Mouse (Mus musculus) CH12.LX (cell line): ENCODE results near the gene Gin1. TPM values are rescaled to one million over a fixed set of nuclear protein-coding genes. Genes with fewer than 3 reads are reported as not detected.

ENCODE experiments used
- DNase-seq: peaks from one replicate; pipeline ENCODE4 v3.0.0-alpha.2; 2013; ENCODE audit errors: extremely low read depth
- H3K27ac ChIP-seq: 2 replicates; pipeline ENCODE4 v1.5.1; 2012; ENCODE audit warnings: low read depth, mild to moderate bottlenecking, control low read depth, moderate library complexity; ENCODE audit not compliant: insufficient read depth
- H3K27me3 ChIP-seq: replicated peaks from 2 replicates; pipeline ENCODE3; 2012; ENCODE audit warnings: inconsistent platforms
- H3K36me3 ChIP-seq, 2 experiments: replicated peaks in 1 of 2; 2 replicates each; pipeline versions ENCODE3 to v1.6.1; 2012; ENCODE audit warnings: inconsistent platforms in 1 of 2, low read length in 1 of 2, mild to moderate bottlenecking in 1 of 2, mixed read lengths in 1 of 2, moderate library complexity in 1 of 2; ENCODE audit not compliant: control insufficient read depth in 1 of 2, insufficient read depth in 1 of 2
- H3K4me1 ChIP-seq, 2 experiments: 2 replicates each; pipeline ENCODE4 v1.6.1; 2012; ENCODE audit warnings: inconsistent platforms in 1 of 2, moderate library complexity in 1 of 2; ENCODE audit not compliant: insufficient read depth in 2 of 2, control insufficient read depth in 1 of 2
- H3K4me2 ChIP-seq: 2 replicates; pipeline ENCODE4 v1.6.1; 2012; ENCODE audit warnings: low read depth, mild to moderate bottlenecking, control low read depth; ENCODE audit not compliant: poor library complexity, insufficient read depth, severe bottlenecking
- H3K4me3 ChIP-seq, 3 experiments: fragments of 150-350 bp in 1 of 3; sonication (generic) in 1 of 3; replicated peaks in 1 of 3; 2 replicates each; pipeline versions ENCODE3 to v1.5.1; 2011 to 2012; ENCODE audit warnings: low read depth in 2 of 3, low read length in 2 of 3, mild to moderate bottlenecking in 2 of 3, moderate library complexity in 2 of 3, control low read depth in 1 of 3, improper control_type of control experiment in 1 of 3, inconsistent platforms in 1 of 3, mixed read lengths in 1 of 3; ENCODE audit not compliant: poor library complexity in 1 of 3
- H3K79me2 ChIP-seq: replicated peaks from 2 replicates; pipeline ENCODE4 v1.6.1; 2012; ENCODE audit warnings: mild to moderate bottlenecking, moderate library complexity; ENCODE audit not compliant: control insufficient read depth, poor library complexity, insufficient read depth, severe bottlenecking; ENCODE audit errors: extremely low read depth
- H3K9ac ChIP-seq: 2 replicates; pipeline ENCODE4 v1.6.1; 2012; ENCODE audit warnings: low read depth, mild to moderate bottlenecking, control low read depth, moderate library complexity; ENCODE audit not compliant: insufficient read depth
- H3K9me3 ChIP-seq: replicated peaks from 2 replicates; pipeline ENCODE3; 2012; ENCODE audit warnings: low read length, inconsistent platforms, mixed read lengths
- BHLHE40 ChIP-seq: IDR thresholded peaks from 2 replicates; pipeline ENCODE4 v1.6.1; 2011; ENCODE audit warnings: mild to moderate bottlenecking, low read depth, low read length, improper control_type of control experiment
- CHD1 ChIP-seq: IDR thresholded peaks from 2 replicates; pipeline ENCODE4 v1.6.1; 2012; ENCODE audit warnings: low read depth, low read length, improper control_type of control experiment, inconsistent platforms
- CTCF ChIP-seq, 2 experiments: IDR thresholded peaks in 1 of 2; conservative IDR thresholded peaks in 1 of 2; 2 replicates each; pipeline ENCODE4 v1.5.1; 2011 to 2012; ENCODE audit warnings: low read depth in 2 of 2, low read length in 2 of 2, improper control_type of control experiment in 1 of 2, inconsistent platforms in 1 of 2, mild to moderate bottlenecking in 1 of 2, moderate library complexity in 1 of 2
- ELF1 ChIP-seq: IDR thresholded peaks from 2 replicates; pipeline ENCODE4 v1.6.1; 2014; ENCODE audit warnings: low read depth, mild to moderate bottlenecking, inconsistent platforms, low read length, improper control_type of control experiment
- EP300 ChIP-seq: IDR thresholded peaks from 2 replicates; pipeline ENCODE4 v1.6.1; 2011; ENCODE audit warnings: low read length, improper control_type of control experiment
- GABPA ChIP-seq: IDR thresholded peaks from 2 replicates; pipeline ENCODE4 v1.6.1; 2012; ENCODE audit warnings: low read depth, low read length, improper control_type of control experiment, inconsistent platforms; ENCODE audit not compliant: insufficient replicate concordance
- HCFC1 ChIP-seq: IDR thresholded peaks from 2 replicates; pipeline ENCODE4 v1.6.1; 2012; ENCODE audit warnings: low read depth, mild to moderate bottlenecking, inconsistent platforms, low read length, improper control_type of control experiment
- JUN ChIP-seq: IDR thresholded peaks from 2 replicates; pipeline ENCODE4 v1.6.1; 2011; ENCODE audit warnings: low read depth, mild to moderate bottlenecking, low read length, improper control_type of control experiment, moderate library complexity; ENCODE audit not compliant: insufficient read depth
- MAFK ChIP-seq: IDR thresholded peaks from 2 replicates; pipeline ENCODE4 v1.6.1; 2011; ENCODE audit warnings: low read length, improper control_type of control experiment; ENCODE audit not compliant: insufficient replicate concordance
- MXI1 ChIP-seq: IDR thresholded peaks from 2 replicates; pipeline ENCODE4 v1.6.1; 2011; ENCODE audit warnings: mild to moderate bottlenecking, low read depth, low read length, improper control_type of control experiment
- NELFE ChIP-seq: IDR thresholded peaks from 2 replicates; pipeline ENCODE4 v1.6.1; 2011; ENCODE audit warnings: low read depth, low read length, improper control_type of control experiment
- NRF1 ChIP-seq: IDR thresholded peaks from 2 replicates; pipeline ENCODE4 v1.6.1; 2014; ENCODE audit warnings: low read depth, mild to moderate bottlenecking, inconsistent platforms, low read length, improper control_type of control experiment, moderate library complexity
- POLR2A ChIP-seq: IDR thresholded peaks from 2 replicates; pipeline ENCODE4 v1.6.1; 2011; ENCODE audit warnings: low read depth, mild to moderate bottlenecking, improper control_type of control experiment, low read length
- RAD21 ChIP-seq: IDR thresholded peaks from 2 replicates; pipeline ENCODE4 v1.6.1; 2011; ENCODE audit warnings: low read depth, mild to moderate bottlenecking, low read length, improper control_type of control experiment, moderate library complexity
- SIN3A ChIP-seq: IDR thresholded peaks from 2 replicates; pipeline ENCODE4 v1.6.1; 2012; ENCODE audit warnings: low read length, improper control_type of control experiment, inconsistent platforms
- SMC3 ChIP-seq: IDR thresholded peaks from 2 replicates; pipeline ENCODE4 v1.6.1; 2011; ENCODE audit warnings: low read depth, low read length, improper control_type of control experiment
- USF2 ChIP-seq: conservative IDR thresholded peaks from 2 replicates; pipeline ENCODE4 v1.6.1; 2011; ENCODE audit warnings: low read depth, low read length, improper control_type of control experiment
- ZC3H11A ChIP-seq: IDR thresholded peaks from 2 replicates; pipeline ENCODE4 v1.6.1; 2012; ENCODE audit warnings: low read depth, mild to moderate bottlenecking, inconsistent platforms, low read length, improper control_type of control experiment
- ZKSCAN1 ChIP-seq: IDR thresholded peaks from 2 replicates; pipeline ENCODE4 v1.6.1; 2012; ENCODE audit warnings: low read depth, inconsistent platforms, low read length, improper control_type of control experiment, borderline replicate concordance
- ZNF384 ChIP-seq: IDR thresholded peaks from 2 replicates; pipeline ENCODE4 v1.6.1; 2012; ENCODE audit warnings: low read depth, low read length, improper control_type of control experiment, inconsistent platforms
- dilution Hi-C: fragments of 300-500 bp; cut with MboI; formaldehyde crosslinking; loops from 2 replicates; pipeline ENCODE4 v1.14.3; 2020; ENCODE audit warnings: low sequenced_read_pairs; ENCODE audit not compliant: extremely low pct_unique_long_range_greater_than_20kb, extremely low pct_ligation_motif_present
- in situ Hi-C: fragments of 300-500 bp; cut with MboI; formaldehyde crosslinking; loops from 3 replicates; pipeline ENCODE4 v1.14.3; 2019; ENCODE audit warnings: low sequenced_read_pairs, low pct_ligation_motif_present, low pct_unique_long_range_greater_than_20kb, mixed read lengths
- polyA plus RNA-seq: library from polyadenylated mRNA; unstranded; fragments of >175 nt; gene quantifications from 2 replicates; pipeline ENCODE4 v1.2.1, GENCODE M21; 2012; ENCODE audit warnings: low read depth; ENCODE audit not compliant: insufficient read length
- total RNA-seq, 2 experiments: library from RNA; depleted of rRNA; stranded (reverse); fragments of 300-350 nt in 1 of 2; fragments of >200 nt in 1 of 2; gene quantifications; 2 replicates each; pipeline ENCODE4 v1.2.3; 2012 to 2014

Gin1 gene
- total and polyA plus RNA-seq, 3 experiments, result 5.8 to 16.2 (median 10.4) TPM

DNA sequence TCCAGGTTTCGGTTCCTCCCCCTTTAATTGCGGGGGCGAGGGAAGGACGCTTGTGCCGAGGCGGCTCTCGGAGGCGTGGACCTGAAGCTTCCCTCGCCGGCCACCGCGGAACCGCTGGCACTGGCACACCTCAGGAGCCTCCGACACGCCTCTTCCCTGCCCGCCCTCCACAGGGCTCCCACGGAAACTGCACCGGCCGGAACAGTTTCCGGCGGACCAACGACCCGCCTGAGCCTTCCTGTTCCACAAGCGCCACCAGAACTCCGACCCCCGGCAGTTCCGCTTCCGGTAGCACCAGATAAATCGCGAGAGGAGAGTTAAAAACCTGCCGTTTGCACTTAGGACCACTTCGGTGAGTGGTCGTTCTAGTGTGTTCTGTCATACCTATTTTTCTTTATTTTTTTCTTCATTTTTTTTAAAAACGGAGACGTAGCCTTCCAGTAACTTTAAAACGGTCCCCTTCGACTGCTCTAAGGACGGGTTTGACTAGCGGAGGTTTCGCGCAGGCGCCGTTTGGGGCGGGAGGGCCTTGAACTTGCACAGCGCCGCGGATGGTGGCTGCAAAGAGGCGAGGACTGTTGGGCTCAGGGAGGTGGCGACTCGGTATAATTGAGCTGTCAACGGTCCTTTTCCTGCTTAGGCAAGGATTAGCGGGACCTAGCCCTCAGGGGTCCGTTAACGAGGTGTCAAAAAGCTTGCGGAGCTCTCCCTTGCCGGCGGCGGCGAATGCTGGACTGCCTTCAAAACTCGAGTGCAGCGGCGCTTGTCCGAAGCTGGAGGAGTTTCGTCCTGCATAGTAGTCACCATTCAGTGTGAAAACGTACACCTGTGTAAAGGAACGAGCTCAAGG lies at the start of gene Gin1, which contains the start of gene Ppip5k2 (continued):
- TF ChIP-seq NRF1, result peak; percentile 75

DNA sequence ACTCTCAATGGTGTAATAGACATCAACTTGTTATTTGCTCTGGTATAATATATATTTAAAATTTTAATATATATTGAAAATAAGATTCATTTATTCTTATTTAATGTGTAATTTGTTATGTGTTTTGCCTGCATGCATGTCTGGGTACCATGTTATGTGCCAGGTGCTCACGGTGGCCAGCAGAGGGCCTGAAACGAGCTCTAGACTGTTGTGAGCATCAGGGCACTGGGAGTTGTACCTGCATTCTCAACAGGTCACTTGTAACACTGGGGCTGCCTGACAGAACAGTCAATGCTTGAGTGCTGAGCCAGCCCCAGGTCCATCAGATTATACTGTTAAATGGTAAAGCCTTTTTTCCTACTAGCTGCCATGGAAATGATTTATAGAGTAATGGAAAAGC lies 43.2 kb upstream of the Gin1 start:
- Histone ChIP-seq H3K4me3 (no peak overlapping the region), H3K27ac (no peak overlapping the region), H3K9me3 (no peaks in the 10 kb centered on the region), H3K36me3 (peaks cover 23 to 42% of the 10 kb centered on the region in 2 experiments), H3K27me3 (no peaks in the 10 kb centered on the region), H3K79me2 (no peaks in the 10 kb centered on the region), H3K9ac (no peak overlapping the region), H3K4me1 (no peaks in the 10 kb centered on the region), H3K4me2 (no peak overlapping the region)
- DNase-seq, result peak; percentile 23
- in situ Hi-C loops (no loop called here), dilution Hi-C loops (no loop called here)
- peak; percentile 61 for TF ChIP-seq SMC3
- TF ChIP-seq NRF1, result no peak
- TF ChIP-seq CHD1, result no peak
- no peak for TF ChIP-seq EP300
- no peak for TF ChIP-seq MXI1
- peak; percentile 10 to 65; a peak in 2 of 4 replicates for TF ChIP-seq CTCF (conservative IDR thresholded peaks at IDR 0.05 in 1 of 2, IDR thresholded peaks at IDR 0.05 in 1 of 2; ENCODE audit: low read depth in 2 of 2, low read length in 2 of 2)
- TF ChIP-seq SIN3A, result no peak
- TF ChIP-seq ZKSCAN1, result no peak
- peak; percentile 26 for TF ChIP-seq RAD21

DNA sequence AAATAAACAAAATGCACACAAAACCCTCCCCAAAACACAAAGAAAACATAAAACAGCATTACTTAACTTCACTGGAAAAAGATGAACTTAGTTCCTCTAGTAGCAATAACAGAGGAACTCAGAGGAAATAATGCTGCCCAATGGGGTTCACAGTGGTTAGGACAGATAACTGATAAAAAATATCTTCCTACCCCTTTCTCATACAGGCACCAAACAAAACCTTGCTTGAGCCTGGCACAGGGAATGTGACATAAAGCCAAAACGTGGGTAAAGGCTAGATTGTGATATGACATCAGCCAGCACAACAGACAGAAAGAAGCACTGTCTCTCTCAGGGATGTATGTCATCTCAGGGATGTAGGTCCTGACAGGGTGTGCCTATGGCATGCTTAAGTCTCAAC lies 40.6 kb upstream of the Gin1 start:
- DNase-seq, result no peak
- in situ Hi-C loops, result no loop called here

More for the DNA sequence above, 40.6 kb upstream of the Gin1 start:
- no peak overlapping the region for H3K9ac ChIP-seq
- H3K9me3 ChIP-seq, result no peaks in the 10 kb centered on the region
- no peak overlapping the region for H3K27ac ChIP-seq
- H3K79me2 ChIP-seq, result no peaks in the 10 kb centered on the region
- H3K27me3 ChIP-seq, result no peaks in the 10 kb centered on the region
- no peak overlapping the region for H3K4me2 ChIP-seq
- peaks cover 18 to 49% of the 10 kb centered on the region in 2 experiments for H3K36me3 ChIP-seq
- H3K4me3 ChIP-seq, result no peak overlapping the region
- TF ChIP-seq ELF1 (no peak), USF2 (no peak), NELFE (no peak), BHLHE40 (no peak), SIN3A (no peak), ZKSCAN1 (no peak), ZC3H11A (no peak), MAFK (no peak), ZNF384 (no peak), JUN (no peak), POLR2A (no peak), HCFC1 (no peak), GABPA (no peak), MXI1 (no peak), SMC3 (no peak)
- dilution Hi-C loops, result no loop called here
- no peaks in the 10 kb centered on the region for H3K4me1 ChIP-seq
